Mouse (Mus musculus) stomach, embryonic 16.5 days (tissue): ENCODE data around the gene Clcn7. TPM values are rescaled to one million over a fixed set of nuclear protein-coding genes. Genes with fewer than 3 reads are reported as not detected.

Source experiments
- ATAC-seq: fragments of 200-750 bp; cut with Nextera tagmentation; 2 replicates; pipeline ENCODE4 v1.8.0; 2017; ENCODE audit warnings: moderate number of reproducible peaks, moderate TSS enrichment; ENCODE audit not compliant: insufficient read depth, low FRiP score
- H3K27ac ChIP-seq: fragments of 300-500 bp; sonication (generic); 2 replicates; pipeline ENCODE4 v1.5.1; 2014; ENCODE audit warnings: low read length
- H3K27me3 ChIP-seq: fragments of 300-500 bp; sonication (generic); 2 replicates; pipeline ENCODE4 v1.6.1; 2014; ENCODE audit warnings: low read length, control low read depth, mixed read lengths; ENCODE audit not compliant: control insufficient read depth, insufficient read depth
- H3K36me3 ChIP-seq: fragments of 300-500 bp; sonication (generic); 2 replicates; pipeline ENCODE4 v1.6.1; 2014; ENCODE audit warnings: low read length; ENCODE audit not compliant: control insufficient read depth, insufficient read depth
- H3K4me1 ChIP-seq: fragments of 300-500 bp; sonication (generic); 2 replicates; pipeline ENCODE4 v1.6.1; 2014; ENCODE audit warnings: low read length, control low read depth, mixed read lengths; ENCODE audit not compliant: control insufficient read depth, insufficient read depth
- H3K4me2 ChIP-seq: fragments of 300-500 bp; sonication (generic); 2 replicates; pipeline ENCODE4 v1.6.1; 2014; ENCODE audit warnings: low read depth, low read length, mixed read lengths
- H3K4me3 ChIP-seq: fragments of 300-500 bp; sonication (generic); replicated peaks from 2 replicates; pipeline ENCODE4 v1.5.1; 2014; ENCODE audit warnings: mild to moderate bottlenecking, low read length
- H3K9ac ChIP-seq: fragments of 300-500 bp; sonication (generic); 2 replicates; pipeline ENCODE4 v1.6.1; 2014; ENCODE audit warnings: low read length
- H3K9me3 ChIP-seq: fragments of 300-500 bp; sonication (generic); replicated peaks from 2 replicates; pipeline ENCODE4 v1.6.1; 2016; ENCODE audit warnings: low read length, control low read depth; ENCODE audit not compliant: control insufficient read depth
- WGBS: fragments of 180-500 bp; shearing (Covaris S2); extraction: QIAGEN DNeasy Blood & Tissue Kit; methylation state at CpG from one replicate; pipeline ENCODE4 v1.1.7; 2014; 5-methylcytosine and 5-hydroxymethylcytosine counted together
- polyA plus RNA-seq: library from polyadenylated mRNA; unstranded; fragments of >200 nt; fragmentation: Nextera tagmentation; extraction: Ambion mirVana; gene quantifications from 2 replicates; pipeline ENCODE4 v1.2.1, GENCODE M21; 2015

The Clcn7 gene
- polyA plus RNA-seq, 1 experiment from 2014 or later, result 21.4 TPM

DNA sequence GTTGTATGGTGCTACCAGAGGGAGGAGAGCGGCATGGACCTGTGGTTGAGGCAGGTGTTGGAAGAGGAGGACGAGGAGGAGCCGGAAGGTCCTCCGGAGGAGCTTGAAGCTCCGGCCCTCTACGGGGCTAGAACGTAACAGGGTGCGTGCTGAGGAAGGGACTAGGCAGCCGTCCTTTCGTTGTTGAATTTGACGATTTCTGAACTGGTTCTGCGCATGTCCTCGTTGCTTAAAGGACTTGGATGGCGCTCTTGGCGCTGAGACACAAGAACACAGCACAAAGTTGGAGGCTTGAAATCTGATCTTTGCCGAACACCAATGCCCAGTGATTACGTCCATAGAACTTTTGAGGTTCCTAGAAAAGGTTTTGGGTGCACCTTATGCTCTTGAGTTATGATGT is 51.8 kb downstream of the Clcn7 start:
- H3K4me2 ChIP-seq, result peak overlapping the region; percentile 96
- peak overlapping the region; percentile 43; the same call in 1 of the 2 replicates for H3K27ac ChIP-seq
- H3K4me1 ChIP-seq, result peaks cover 25% of the 10 kb centered on the region
- H3K27me3 ChIP-seq, result no peaks in the 10 kb centered on the region
- peak overlapping the region; percentile 76 for H3K9ac ChIP-seq
- peak overlapping the region; percentile 86 for H3K4me3 ChIP-seq
- peak; percentile 2; the same call in 1 of the 2 replicates for ATAC-seq
- H3K36me3 ChIP-seq, result no peaks in the 10 kb centered on the region
- H3K9me3 ChIP-seq, result no peaks in the 10 kb centered on the region
- 6% methylated on average over 17 of the region's 17 CpGs for WGBS

DNA sequence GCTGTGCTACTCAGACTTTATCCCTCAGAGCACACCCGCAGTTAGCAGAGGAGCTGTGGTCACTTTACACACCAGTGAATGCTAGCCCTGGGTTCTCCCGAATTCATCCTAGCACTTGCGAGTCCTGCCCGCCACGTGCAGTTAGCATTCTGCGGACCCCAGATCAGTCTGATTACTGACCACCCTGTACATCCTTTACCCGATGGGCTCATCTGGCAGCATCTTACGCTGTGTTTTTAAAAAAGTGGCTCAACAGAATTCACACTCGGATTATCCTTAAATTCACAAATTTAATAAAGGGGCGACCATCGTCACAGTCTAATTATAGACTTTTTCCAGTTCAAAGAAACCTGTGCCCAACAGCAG is 54.6 kb downstream of the Clcn7 start:
- H3K9me3 ChIP-seq, result no peaks in the 10 kb centered on the region
- peak overlapping the region; percentile 97 for H3K9ac ChIP-seq
- H3K4me2 ChIP-seq, result peak overlapping the region; percentile 93
- WGBS, result 8% methylated on average over 11 of the region's 11 CpGs
- H3K36me3 ChIP-seq, result no peaks in the 10 kb centered on the region
- peak overlapping the region; percentile 96 for H3K4me3 ChIP-seq
- ATAC-seq, result no peak
- H3K27me3 ChIP-seq, result no peaks in the 10 kb centered on the region
- H3K4me1 ChIP-seq, result peaks cover 27% of the 10 kb centered on the region
- H3K27ac ChIP-seq, result peak overlapping the region; percentile 77

DNA sequence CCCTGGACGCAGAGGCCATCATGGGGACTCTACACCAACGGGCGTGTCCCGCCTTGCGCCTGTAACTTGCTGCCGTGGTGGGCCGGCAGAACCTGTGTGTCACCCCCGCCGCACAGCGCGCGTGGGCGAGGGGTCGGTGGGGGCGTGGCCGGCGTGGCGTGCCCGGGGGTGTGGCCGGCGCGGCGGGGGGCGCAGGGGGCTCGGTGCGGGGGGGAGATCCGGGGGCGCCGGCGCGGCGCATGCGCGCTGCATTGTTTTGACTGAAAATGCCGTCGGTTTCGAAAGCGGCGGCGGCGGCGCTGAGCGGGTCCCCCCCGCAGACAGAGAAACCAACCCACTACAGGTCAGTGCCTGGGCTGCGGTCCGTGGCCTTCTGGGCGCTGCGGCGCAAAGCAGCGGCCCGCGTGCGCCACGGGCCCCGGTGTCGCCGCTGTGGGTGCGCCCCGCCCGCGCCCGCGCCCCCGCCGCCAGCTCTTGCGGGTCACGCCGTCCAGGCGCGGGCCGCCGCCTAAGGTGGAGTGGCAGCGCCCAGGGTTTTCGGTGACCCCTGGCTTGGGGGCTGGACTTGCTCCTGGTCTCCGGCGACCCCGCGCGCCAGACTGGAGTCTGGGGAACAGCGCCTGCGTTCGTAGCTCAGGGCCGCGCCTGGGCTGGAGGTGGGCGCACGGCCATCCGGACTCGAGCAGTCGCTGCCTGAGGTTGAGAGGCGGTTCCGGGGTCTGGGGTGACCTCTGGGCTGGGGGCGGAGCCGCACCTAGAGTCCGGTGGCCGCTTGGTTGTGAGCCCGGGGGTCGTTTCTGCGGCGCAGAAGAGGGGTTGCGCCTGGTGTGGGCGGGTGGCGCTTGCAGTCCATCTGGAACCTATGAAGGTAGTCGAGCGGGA is 55.2 kb downstream of the Clcn7 start, which contains the start of gene Unkl:
TSS of gene Unkl (plus strand) at position 248 of the 882 bp plus-strand sequence.
- Histone ChIP-seq H3K36me3 (no peaks in the 10 kb centered on the region), H3K27ac (peak within 1 kb of the TSS; percentile 77), H3K4me3 (peak within 1 kb of the TSS; percentile 96), H3K9me3 (no peaks in the 10 kb centered on the region), H3K9ac (peak within 1 kb of the TSS; percentile 97), H3K4me2 (peak within 1 kb of the TSS; percentile 93), H3K4me1 (peaks cover 26% of the 10 kb centered on the region), H3K27me3 (no peaks in the 10 kb centered on the region)
- ATAC-seq, result peak; percentile 46; the same call in 1 of the 2 replicates
- under 1% methylated on average over 97 of the region's 104 CpGs for WGBS

DNA sequence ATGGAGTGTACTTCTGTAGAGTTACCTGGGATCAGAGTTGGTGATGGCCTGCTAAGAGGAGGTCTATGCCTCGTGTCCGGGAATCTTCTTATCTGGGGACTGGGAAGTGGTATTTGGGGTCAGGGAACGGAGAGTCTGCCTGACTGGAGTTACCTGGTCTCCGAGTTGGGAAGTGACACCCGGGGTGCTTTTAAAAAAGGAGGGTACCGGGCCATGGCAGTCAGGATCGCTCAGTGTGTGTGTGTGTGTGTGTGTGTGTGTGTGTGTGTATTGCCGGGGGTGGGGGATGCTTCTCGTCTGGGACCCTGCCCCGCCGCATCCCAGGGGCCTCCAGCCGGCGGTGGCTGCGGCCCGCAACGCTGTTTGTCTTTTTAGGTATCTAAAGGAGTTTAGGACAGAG is 55.9 kb downstream of the Clcn7 start:
- no peak for ATAC-seq
- Histone ChIP-seq H3K36me3 (no peaks in the 10 kb centered on the region), H3K27ac (no peak overlapping the region), H3K9ac (peak overlapping the region; percentile 97), H3K4me3 (peak overlapping the region; percentile 96), H3K27me3 (no peaks in the 10 kb centered on the region), H3K4me2 (peak overlapping the region; percentile 93), H3K9me3 (no peaks in the 10 kb centered on the region), H3K4me1 (peaks cover 21% of the 10 kb centered on the region)
- WGBS, result 2% methylated on average over 16 of the region's 16 CpGs

DNA sequence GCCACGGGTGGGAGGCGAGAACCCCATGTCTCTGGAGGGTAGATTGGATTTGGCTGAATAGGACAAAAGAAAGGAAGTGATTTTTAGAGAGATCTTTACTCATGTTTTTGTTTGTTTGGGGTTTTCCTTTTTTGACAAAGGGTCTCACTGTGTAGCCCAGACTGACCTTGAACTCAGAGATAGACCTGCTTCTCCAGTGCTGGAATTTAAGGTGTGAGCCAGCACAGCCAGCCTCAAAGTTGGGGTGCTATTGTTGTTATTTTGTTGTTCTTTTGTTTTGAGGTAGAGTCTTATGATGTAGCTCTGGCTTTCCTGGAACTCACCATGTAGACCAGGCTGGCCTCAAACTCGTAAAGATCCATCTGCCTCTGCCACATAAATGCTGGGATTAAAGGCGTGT is 69.2 kb downstream of the Clcn7 start:
- Histone ChIP-seq H3K4me2 (no peak overlapping the region), H3K4me3 (no peak overlapping the region), H3K9ac (no peak overlapping the region), H3K4me1 (no peaks in the 10 kb centered on the region), H3K27me3 (no peaks in the 10 kb centered on the region), H3K9me3 (no peaks in the 10 kb centered on the region), H3K36me3 (peaks cover 23% of the 10 kb centered on the region; the same call in 1 of the 2 replicates), H3K27ac (no peak overlapping the region)
- no peak for ATAC-seq
- 89% methylated on average over 4 of the region's 4 CpGs for WGBS

DNA sequence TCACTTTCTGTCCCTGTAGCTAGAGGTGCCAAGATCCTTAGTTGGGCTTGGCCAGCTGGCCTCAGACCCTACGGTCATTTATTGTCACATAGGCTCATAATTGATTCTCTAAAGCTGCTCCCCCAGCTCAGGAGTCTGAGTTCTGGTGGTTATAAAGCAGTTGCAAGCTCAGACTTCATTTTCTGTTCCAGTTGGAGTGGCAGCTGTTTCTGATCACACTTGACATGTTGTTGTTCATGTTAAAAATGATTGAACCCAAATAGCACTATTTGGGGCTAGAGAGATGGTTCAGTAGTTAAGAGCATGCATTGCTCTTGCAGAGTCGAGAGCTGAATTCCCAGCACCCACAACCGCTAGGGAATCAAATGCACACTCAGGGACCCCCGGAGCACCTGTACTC is 76.8 kb downstream of the Clcn7 start:
- Histone ChIP-seq H3K36me3 (peaks cover 36% of the 10 kb centered on the region; the same call in 1 of the 2 replicates), H3K4me1 (no peaks in the 10 kb centered on the region), H3K27me3 (no peaks in the 10 kb centered on the region), H3K4me2 (no peak overlapping the region), H3K27ac (no peak overlapping the region), H3K4me3 (no peak overlapping the region), H3K9ac (no peak overlapping the region), H3K9me3 (no peaks in the 10 kb centered on the region)
- no peak for ATAC-seq
- 71% methylated on average over 4 of the region's 4 CpGs for WGBS

DNA sequence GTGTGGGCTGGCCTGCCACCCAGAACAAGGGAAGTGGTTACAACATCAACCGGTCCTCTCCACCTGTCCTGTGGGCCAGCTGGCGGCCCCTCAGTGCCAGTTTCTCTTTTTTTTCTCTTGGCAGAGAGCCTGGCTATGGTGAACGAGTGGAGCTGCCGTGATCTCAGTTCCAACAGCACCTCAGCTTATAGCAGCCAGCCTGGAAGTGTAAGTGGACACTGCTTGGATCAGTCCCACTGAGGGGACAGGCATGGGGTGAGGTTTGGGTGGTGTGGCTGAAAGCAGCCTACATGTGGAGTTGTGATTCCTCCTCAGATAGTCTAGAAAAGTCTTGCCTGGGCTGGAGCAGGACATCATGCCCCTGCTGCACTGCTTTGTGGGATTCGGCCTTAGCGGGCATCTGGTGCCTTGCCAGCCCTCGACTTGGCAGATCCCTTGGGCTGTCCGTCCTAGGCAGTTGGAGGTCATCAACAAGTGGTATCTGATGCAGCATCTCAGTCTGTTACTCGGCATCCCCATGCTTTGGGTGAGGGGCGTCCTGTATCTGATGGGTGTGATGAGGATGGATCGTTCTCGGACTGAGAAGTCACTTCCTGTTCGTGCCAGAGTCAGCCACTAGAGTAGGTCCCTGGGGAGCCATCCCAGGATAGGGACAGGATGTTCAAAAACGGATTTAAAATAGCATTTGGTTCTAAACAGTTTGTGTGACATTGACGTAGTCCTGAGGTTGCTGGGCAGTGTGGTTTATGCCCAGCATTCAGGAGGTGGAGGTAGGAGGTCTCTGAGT is 77.7 kb downstream of the Clcn7 start:
- ATAC-seq, result no peak
- H3K27me3 ChIP-seq, result no peaks in the 10 kb centered on the region
- WGBS, result 80% methylated on average over 15 of the region's 15 CpGs
- H3K4me1 ChIP-seq, result no peaks in the 10 kb centered on the region
- H3K9ac ChIP-seq, result no peak overlapping the region
- H3K4me3 ChIP-seq, result no peak overlapping the region
- peaks cover 37% of the 10 kb centered on the region; the same call in 1 of the 2 replicates for H3K36me3 ChIP-seq
- H3K27ac ChIP-seq, result no peak overlapping the region
- H3K4me2 ChIP-seq, result no peak overlapping the region
- H3K9me3 ChIP-seq, result no peaks in the 10 kb centered on the region

DNA sequence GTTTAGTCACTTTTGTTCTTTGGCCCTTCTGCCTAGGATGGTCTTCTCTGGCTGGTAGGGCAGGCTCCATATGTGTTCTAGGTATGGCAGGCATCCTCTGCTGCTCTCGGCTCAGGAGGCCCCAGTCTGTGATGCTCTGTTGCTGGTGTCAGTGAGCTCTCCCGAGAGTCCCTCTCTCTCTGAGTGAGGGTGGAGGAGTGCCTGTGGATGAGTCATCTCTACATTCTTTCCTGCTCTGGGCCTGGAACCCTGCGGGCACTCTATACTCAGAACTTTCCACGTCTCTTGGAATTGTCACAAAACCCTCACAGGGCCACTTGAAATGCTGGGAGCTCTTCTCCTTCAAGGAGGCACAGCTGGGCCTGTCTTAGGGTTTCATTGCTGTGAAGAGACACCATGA is 78.5 kb downstream of the Clcn7 start:
- no peak for ATAC-seq
- peaks cover 41% of the 10 kb centered on the region; the same call in 1 of the 2 replicates for H3K36me3 ChIP-seq
- 78% methylated on average over 4 of the region's 4 CpGs for WGBS

More for the DNA sequence above, 78.5 kb downstream of the Clcn7 start:
- Histone ChIP-seq H3K27ac (no peak overlapping the region), H3K27me3 (no peaks in the 10 kb centered on the region), H3K9ac (no peak overlapping the region), H3K4me2 (no peak overlapping the region), H3K9me3 (no peaks in the 10 kb centered on the region), H3K4me1 (no peaks in the 10 kb centered on the region), H3K4me3 (no peak overlapping the region)
